Comparison of ENCODE assay signal across 8 mouse cellular contexts in the genomic region with DNA sequence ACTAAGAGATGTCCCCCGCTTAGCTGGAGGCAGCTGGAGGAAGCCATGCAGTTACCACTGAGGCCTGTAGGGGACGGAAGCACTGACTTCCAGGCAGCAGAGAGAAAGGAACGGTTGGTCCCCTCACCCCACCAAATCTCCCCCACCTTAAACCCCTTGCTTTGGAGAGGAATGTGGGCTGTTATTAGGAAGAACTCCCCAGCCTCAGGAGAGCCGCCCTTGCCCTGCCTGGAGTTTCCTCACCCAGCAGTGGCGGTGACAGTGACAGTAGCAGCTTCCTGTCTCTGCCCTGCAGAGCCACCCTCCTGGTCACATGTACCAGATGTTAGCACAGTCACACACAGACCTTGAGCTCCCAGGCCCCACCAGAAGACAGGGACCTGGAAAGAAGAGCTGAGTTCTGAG. TPM values are rescaled to one million over a fixed set of nuclear protein-coding genes. Genes with fewer than 3 reads are reported as not detected.
DNase-seq lines count a peak whose midpoint lies in the region; TF ChIP-seq lines count a peak whose summit lies in the region.
"Had no signal": no experiment of that assay in that cellular context is flagged by ENCODE, and none has a peak within 500 bp of the region (broad histone marks: within the 10 kb centered on the region; RNA-seq: fewer than 3 reads in every experiment).

No protein-coding gene starts in this region.

- H3K4me1 ChIP-seq in bone marrow, adult 2 months (ENCODE audit: control insufficient read depth, insufficient read depth, low read length), result no peaks in the 10 kb centered on the region; the same call in 1 of the 2 replicates
- H3K4me1 ChIP-seq in megakaryocyte, embryonic 14.5 days, result peaks cover 71% of the 10 kb centered on the region

- no peaks in the 10 kb centered on the region for H3K27me3 ChIP-seq in megakaryocyte, embryonic 14.5 days (replicated peaks)

- no peak for TF ChIP-seq POLR2A in bone marrow, adult 2 months (IDR thresholded peaks at IDR 0.05; ENCODE audit: borderline replicate concordance, control insufficient read depth, low read depth, low read length)

- TF ChIP-seq CTCF in layer of hippocampus, adult 2 months (conservative IDR thresholded peaks at IDR 0.05), result peak; percentile 72
- TF ChIP-seq CTCF in bone marrow, adult 2 months (IDR thresholded peaks at IDR 0.05; ENCODE audit: control insufficient read depth, insufficient read depth, low read length), result peak; percentile 54

- WGBS in bone marrow, adult 2 months, result 11% methylated on average over 5 of the region's 5 CpGs

- H3K9me3 ChIP-seq in megakaryocyte, embryonic 14.5 days, result 0 out of 2 replicates have a peak, but pooled peaks cover 3% of the 10 kb centered on the region
- H3K9me3 ChIP-seq: liver, embryonic 15.5 days had no signal

- DNase-seq in layer of hippocampus, adult 2 months (ENCODE audit: low spot score in 2 of 2), result peak in 1 of 2 experiments; percentile 26
- no peak for DNase-seq in layer of hippocampus, postnatal 14 days (ENCODE audit: low spot score in 2 of 2)
- peak; percentile 65 for DNase-seq in ES-CJ7 (ENCODE audit: low read depth, low spot score)
- DNase-seq in layer of hippocampus, adult 9-11 months, result no peak
- no peak for DNase-seq in frontal cortex, postnatal 14 days (ENCODE audit: low spot score in 2 of 2)

- peaks cover 84% of the 10 kb centered on the region for H3K36me3 ChIP-seq in megakaryocyte, embryonic 14.5 days (replicated peaks; ENCODE audit: low read length)
- H3K36me3 ChIP-seq: liver, embryonic 15.5 days had no signal

- H3K4me3 ChIP-seq in layer of hippocampus, adult 2 months, result no peak overlapping the region
- no peak overlapping the region for H3K4me3 ChIP-seq in bone marrow, adult 2 months (replicated peaks; ENCODE audit: control insufficient read depth, low read depth, low read length)
- peak overlapping the region; percentile 72 for H3K4me3 ChIP-seq in megakaryocyte, embryonic 14.5 days (replicated peaks)
- H3K4me3 ChIP-seq: liver, embryonic 15.5 days had no signal

- no peak overlapping the region for H3K27ac ChIP-seq in layer of hippocampus, adult 2 months
- H3K27ac ChIP-seq in bone marrow, adult 2 months (ENCODE audit: control insufficient read depth, insufficient read depth, low read depth, low read length, poor library complexity), result peak overlapping the region; percentile 25
- H3K27ac ChIP-seq: liver, embryonic 15.5 days had no signal

RNA-seq across cellular contexts. Expression of gene Runx3, which starts 58.6 kb away (rescaled TPM):
- not detected for total RNA-seq in layer of hippocampus, adult 2 months (2021)
- not detected for total RNA-seq in layer of hippocampus, postnatal 14 days (2021)
- 7.0 and 20.8 TPM in 2 replicates for polyA plus RNA-seq in bone marrow, adult 2 months (2011; ENCODE audit: insufficient read depth, insufficient read length, low replicate concordance, missing spikeins)
- 128 and 414 TPM in 2 replicates for polyA plus RNA-seq in megakaryocyte, embryonic 14.5 days (2012; ENCODE audit: insufficient read depth, low replicate concordance)
